Mouse (Mus musculus) ES-Bruce4 (cell line): ENCODE measurements at regions not wholly inside any gene's neighbourhood (a gene's known extent, or its start where the extent isn't known, plus 50 kb on each side); places are given as distances from the start of the nearest gene placed in this dataset.

Experiments
- H3K27ac ChIP-seq: 2 replicates; pipeline ENCODE4 v1.5.1; 2012; ENCODE audit warnings: low read length, inconsistent platforms; ENCODE audit not compliant: insufficient read depth
- H3K27me3 ChIP-seq: 2 replicates; pipeline ENCODE4 v1.6.1; 2012; ENCODE audit warnings: mild to moderate bottlenecking, low read length, inconsistent platforms; ENCODE audit not compliant: control insufficient read depth, poor library complexity, insufficient read depth, severe bottlenecking
- H3K36me3 ChIP-seq: 2 replicates; pipeline ENCODE4 v1.6.1; 2012; ENCODE audit warnings: inconsistent platforms, mild to moderate bottlenecking, low read length, moderate library complexity; ENCODE audit not compliant: control insufficient read depth, poor library complexity, insufficient read depth, severe bottlenecking
- H3K4me1 ChIP-seq: one replicate; pipeline ENCODE4 v1.8.1; 2011; ENCODE audit warnings: low read length; ENCODE audit not compliant: control insufficient read depth, insufficient read depth
- H3K4me3 ChIP-seq: 2 replicates; pipeline ENCODE4 v1.5.1; 2011; ENCODE audit warnings: low read depth, mild to moderate bottlenecking, low read length
- H3K9ac ChIP-seq: 2 replicates; pipeline ENCODE4 v1.6.1; 2012; ENCODE audit warnings: low read depth, mild to moderate bottlenecking, inconsistent platforms; ENCODE audit not compliant: poor library complexity, severe bottlenecking
- H3K9me3 ChIP-seq: replicated peaks from 2 replicates; pipeline ENCODE4 v1.6.1; 2012; ENCODE audit warnings: mild to moderate bottlenecking, low read length, inconsistent platforms; ENCODE audit not compliant: control insufficient read depth, poor library complexity, insufficient read depth, severe bottlenecking
- CTCF ChIP-seq: IDR thresholded peaks from one replicate; pipeline ENCODE4 v1.8.1; 2011; ENCODE audit warnings: low read depth, low read length
- EP300 ChIP-seq: IDR thresholded peaks from 2 replicates; pipeline ENCODE4 v1.6.1; 2011; ENCODE audit warnings: low read depth, low read length; ENCODE audit not compliant: insufficient read depth
- POLR2A ChIP-seq: IDR thresholded peaks from one replicate; pipeline ENCODE4 v1.8.1; 2011; ENCODE audit warnings: low read length; ENCODE audit not compliant: insufficient read depth

- H3K4me3 ChIP-seq: no peak overlapping the region
- no peaks in the 10 kb centered on the region for H3K27me3 ChIP-seq
- H3K9ac ChIP-seq: no peak overlapping the region
- no peaks in the 10 kb centered on the region for H3K36me3 ChIP-seq
- no peak overlapping the region for H3K27ac ChIP-seq
- TF ChIP-seq EP300 (no peak), CTCF (no peak), POLR2A (no peak)
- no peaks in the 10 kb centered on the region for H3K4me1 ChIP-seq
- no peaks in the 10 kb centered on the region; the same call in 1 of the 2 replicates for H3K9me3 ChIP-seq
Observed at GRCm38 (mm10) chr8:89171561-89171960, 127.6 kb upstream of the Sall1 start.

GRCm38 (mm10) chr8:89169484-89169883 is 125.5 kb upstream of the Sall1 start:
- H3K36me3 ChIP-seq: no peaks in the 10 kb centered on the region
- no peak for TF ChIP-seq POLR2A
- TF ChIP-seq CTCF: no peak
- TF ChIP-seq EP300: no peak
- no peak overlapping the region for H3K9ac ChIP-seq
- H3K4me3 ChIP-seq: no peak overlapping the region
- no peak overlapping the region for H3K27ac ChIP-seq
- H3K4me1 ChIP-seq: no peaks in the 10 kb centered on the region
- H3K27me3 ChIP-seq: no peaks in the 10 kb centered on the region
- H3K9me3 ChIP-seq: no peaks in the 10 kb centered on the region; the same call in 1 of the 2 replicates

- H3K27ac ChIP-seq: no peak overlapping the region
- no peak overlapping the region for H3K4me3 ChIP-seq
- no peak overlapping the region for H3K9ac ChIP-seq
- H3K9me3 ChIP-seq: no peaks in the 10 kb centered on the region; the same call in 1 of the 2 replicates
- H3K36me3 ChIP-seq: no peaks in the 10 kb centered on the region
- H3K27me3 ChIP-seq: no peaks in the 10 kb centered on the region
- TF ChIP-seq CTCF: no peak
- 0 out of 2 replicates have a peak, but pooled peaks have one; percentile 1 for TF ChIP-seq EP300
- TF ChIP-seq POLR2A: no peak
- H3K4me1 ChIP-seq: no peaks in the 10 kb centered on the region
Observed at GRCm38 (mm10) chr8:89167026-89167425, 123.1 kb upstream of the Sall1 start.

GRCm38 (mm10) chr8:89156909-89157308 is 112.9 kb upstream of the Sall1 start:
- Histone ChIP-seq H3K27me3 (no peaks in the 10 kb centered on the region), H3K36me3 (no peaks in the 10 kb centered on the region), H3K9ac (no peak overlapping the region), H3K4me3 (no peak overlapping the region), H3K27ac (no peak overlapping the region), H3K9me3 (0 out of 2 replicates have a peak, but pooled peaks cover 5% of the 10 kb centered on the region), H3K4me1 (no peaks in the 10 kb centered on the region)
- TF ChIP-seq CTCF (no peak), POLR2A (no peak), EP300 (no peak)

- no peaks in the 10 kb centered on the region for H3K9me3 ChIP-seq
- TF ChIP-seq EP300 (no peak), CTCF (no peak), POLR2A (no peak)
- H3K9ac ChIP-seq: no peak overlapping the region
- H3K4me3 ChIP-seq: no peak overlapping the region
- H3K27me3 ChIP-seq: no peaks in the 10 kb centered on the region; the same call in 1 of the 2 replicates
- no peaks in the 10 kb centered on the region for H3K4me1 ChIP-seq
- no peaks in the 10 kb centered on the region for H3K36me3 ChIP-seq
- H3K27ac ChIP-seq: no peak overlapping the region
Observed at GRCm38 (mm10) chr8:89153605-89154004, 109.6 kb upstream of the Sall1 start.

- no peaks in the 10 kb centered on the region for H3K36me3 ChIP-seq
- no peak overlapping the region for H3K27ac ChIP-seq
- no peaks in the 10 kb centered on the region; the same call in 1 of the 2 replicates for H3K27me3 ChIP-seq
- H3K9me3 ChIP-seq: no peaks in the 10 kb centered on the region
- no peak overlapping the region for H3K9ac ChIP-seq
- no peak overlapping the region for H3K4me3 ChIP-seq
- TF ChIP-seq CTCF: no peak
- no peak for TF ChIP-seq EP300
- no peak for TF ChIP-seq POLR2A
- no peaks in the 10 kb centered on the region for H3K4me1 ChIP-seq
Observed at GRCm38 (mm10) chr8:89152867-89153595, 109.1 kb upstream of the Sall1 start.
